Mouse (Mus musculus): ENCODE measurements around the gene Rab21. TPM values are rescaled to one million over a fixed set of nuclear protein-coding genes. Genes with fewer than 3 reads are reported as not detected.

The Rab21 gene
- 49.5 to 62.4 TPM (median 51.1 TPM) in 3 replicates for total RNA-seq (2017)

GRCm38 (mm10) chr10:115315473-115316171 lies at the start of gene Rab21:
Gene Rab21 (minus strand): TSS chr10:115315594.
- ATAC-seq (replicated peaks; ENCODE audit: insufficient number of reproducible peaks, low FRiP score, low TSS enrichment, poor library complexity, severe bottlenecking) = peak; percentile 71

- ATAC-seq (replicated peaks; ENCODE audit: insufficient number of reproducible peaks, low FRiP score, low TSS enrichment, poor library complexity, severe bottlenecking) = no peak
Observed at GRCm38 (mm10) chr10:115363151-115363550, 47.8 kb upstream of the Rab21 start.

- ATAC-seq (replicated peaks; ENCODE audit: insufficient number of reproducible peaks, low FRiP score, low TSS enrichment, poor library complexity, severe bottlenecking) = 0 out of 2 replicates have a peak, but pooled peaks have one; percentile 2
Observed at GRCm38 (mm10) chr10:115362623-115362964, 47.2 kb upstream of the Rab21 start.

- peak; percentile 94 for ATAC-seq (replicated peaks; ENCODE audit: insufficient number of reproducible peaks, low FRiP score, low TSS enrichment, poor library complexity, severe bottlenecking)
Observed at GRCm38 (mm10) chr10:115361840-115362622, 46.6 kb upstream of the Rab21 start, which contains the start of gene Tmem19. Gene Tmem19 (minus strand): TSS chr10:115362501.

- ATAC-seq (replicated peaks; ENCODE audit: insufficient number of reproducible peaks, low FRiP score, low TSS enrichment, poor library complexity, severe bottlenecking) = no peak
Observed at GRCm38 (mm10) chr10:115359066-115359465, 43.7 kb upstream of the Rab21 start.

- ATAC-seq (replicated peaks; ENCODE audit: insufficient number of reproducible peaks, low FRiP score, low TSS enrichment, poor library complexity, severe bottlenecking) = no peak
Observed at GRCm38 (mm10) chr10:115358216-115358919, 43.0 kb upstream of the Rab21 start.

- ATAC-seq (replicated peaks; ENCODE audit: insufficient number of reproducible peaks, low FRiP score, low TSS enrichment, poor library complexity, severe bottlenecking) = no peak
Observed at GRCm38 (mm10) chr10:115356106-115356505, 40.7 kb upstream of the Rab21 start.

- ATAC-seq (replicated peaks; ENCODE audit: insufficient number of reproducible peaks, low FRiP score, low TSS enrichment, poor library complexity, severe bottlenecking) = no peak
Observed at GRCm38 (mm10) chr10:115355016-115355415, 39.6 kb upstream of the Rab21 start.

- ATAC-seq (replicated peaks; ENCODE audit: insufficient number of reproducible peaks, low FRiP score, low TSS enrichment, poor library complexity, severe bottlenecking) = no peak
Observed at GRCm38 (mm10) chr10:115354553-115354952, 39.2 kb upstream of the Rab21 start.

GRCm38 (mm10) chr10:115350810-115351397 lies 35.5 kb upstream of the Rab21 start:
- ATAC-seq (replicated peaks; ENCODE audit: insufficient number of reproducible peaks, low FRiP score, low TSS enrichment, poor library complexity, severe bottlenecking) = no peak

- no peak for ATAC-seq (replicated peaks; ENCODE audit: insufficient number of reproducible peaks, low FRiP score, low TSS enrichment, poor library complexity, severe bottlenecking)
Observed at GRCm38 (mm10) chr10:115349509-115349908, 34.1 kb upstream of the Rab21 start.

GRCm38 (mm10) chr10:115349029-115349428 lies 33.6 kb upstream of the Rab21 start:
- no peak for ATAC-seq (replicated peaks; ENCODE audit: insufficient number of reproducible peaks, low FRiP score, low TSS enrichment, poor library complexity, severe bottlenecking)

- ATAC-seq (replicated peaks; ENCODE audit: insufficient number of reproducible peaks, low FRiP score, low TSS enrichment, poor library complexity, severe bottlenecking) = no peak
Observed at GRCm38 (mm10) chr10:115348131-115348530, 32.7 kb upstream of the Rab21 start.

- no peak for ATAC-seq (replicated peaks; ENCODE audit: insufficient number of reproducible peaks, low FRiP score, low TSS enrichment, poor library complexity, severe bottlenecking)
Observed at GRCm38 (mm10) chr10:115346444-115346843, 31.1 kb upstream of the Rab21 start.

GRCm38 (mm10) chr10:115342771-115343425 lies 27.5 kb upstream of the Rab21 start:
- ATAC-seq (replicated peaks; ENCODE audit: insufficient number of reproducible peaks, low FRiP score, low TSS enrichment, poor library complexity, severe bottlenecking) = peak; percentile 85

- ATAC-seq (replicated peaks; ENCODE audit: insufficient number of reproducible peaks, low FRiP score, low TSS enrichment, poor library complexity, severe bottlenecking) = no peak
Observed at GRCm38 (mm10) chr10:115339820-115340328, 24.5 kb upstream of the Rab21 start.

GRCm38 (mm10) chr10:115336901-115337300 lies 21.5 kb upstream of the Rab21 start:
- no peak for ATAC-seq (replicated peaks; ENCODE audit: insufficient number of reproducible peaks, low FRiP score, low TSS enrichment, poor library complexity, severe bottlenecking)

- no peak for ATAC-seq (replicated peaks; ENCODE audit: insufficient number of reproducible peaks, low FRiP score, low TSS enrichment, poor library complexity, severe bottlenecking)
Observed at GRCm38 (mm10) chr10:115333528-115333927, 18.1 kb upstream of the Rab21 start.

All from monocyte, adult 5-6 weeks (primary cell).